Mouse (Mus musculus) midbrain, embryonic 16.5 days (tissue): ENCODE data around the gene Phyhipl. TPM values are rescaled to one million over a fixed set of nuclear protein-coding genes. Genes with fewer than 3 reads are reported as not detected.

Experiments
- ATAC-seq: fragments of 200-750 bp; cut with Nextera tagmentation; 2 replicates; pipeline ENCODE4 v1.8.0; 2017; ENCODE audit warnings: moderate TSS enrichment
- H3K27ac ChIP-seq: fragments of 300-500 bp; sonication (generic); 2 replicates; pipeline ENCODE4 v1.5.1; 2014; ENCODE audit warnings: mild to moderate bottlenecking, low read length, mixed read lengths
- H3K27me3 ChIP-seq: fragments of 300-500 bp; sonication (generic); 2 replicates; pipeline ENCODE4 v1.6.1; 2014; ENCODE audit warnings: low read depth, low read length, mixed read lengths; ENCODE audit not compliant: control insufficient read depth, insufficient read depth
- H3K36me3 ChIP-seq: fragments of 300-500 bp; sonication (generic); 2 replicates; pipeline ENCODE4 v1.6.1; 2014; ENCODE audit warnings: mild to moderate bottlenecking, low read length, moderate library complexity, mixed read lengths; ENCODE audit not compliant: control insufficient read depth, insufficient read depth
- H3K4me1 ChIP-seq: fragments of 300-500 bp; sonication (generic); 2 replicates; pipeline ENCODE4 v1.6.1; 2014; ENCODE audit warnings: mild to moderate bottlenecking, low read length, mixed read lengths; ENCODE audit not compliant: control insufficient read depth, insufficient read depth
- H3K4me2 ChIP-seq: fragments of 300-500 bp; sonication (generic); 2 replicates; pipeline ENCODE4 v1.6.1; 2014; ENCODE audit warnings: mild to moderate bottlenecking, low read length, mixed read lengths
- H3K4me3 ChIP-seq: fragments of 300-500 bp; sonication (generic); 2 replicates; pipeline ENCODE4 v1.5.1; 2014; ENCODE audit warnings: low read depth, mild to moderate bottlenecking, low read length, moderate library complexity, mixed read lengths
- H3K9ac ChIP-seq: fragments of 300-500 bp; sonication (generic); 2 replicates; pipeline ENCODE4 v1.6.1; 2014; ENCODE audit warnings: low read depth, low read length, mixed read lengths
- H3K9me3 ChIP-seq: fragments of 300-500 bp; sonication (generic); replicated peaks from 2 replicates; pipeline ENCODE4 v1.6.1; 2014; ENCODE audit warnings: mild to moderate bottlenecking, low read length, mixed read lengths; ENCODE audit not compliant: control insufficient read depth, poor library complexity, severe bottlenecking
- WGBS: fragments of 180-500 bp; shearing (Covaris S2); extraction: QIAGEN DNeasy Blood & Tissue Kit; methylation state at CpG from one replicate; pipeline ENCODE4 v1.1.7; 2014; 5-methylcytosine and 5-hydroxymethylcytosine counted together
- polyA plus RNA-seq: library from polyadenylated mRNA; unstranded; fragments of >200 nt; fragmentation: Nextera tagmentation; extraction: Ambion mirVana; gene quantifications from 2 replicates; pipeline ENCODE4 v1.2.1, GENCODE M21; 2015

Phyhipl gene
- 292 and 327 TPM in 2 replicates for polyA plus RNA-seq

- Histone ChIP-seq H3K4me1 (peaks cover 11% of the 10 kb centered on the region), H3K27me3 (no peaks in the 10 kb centered on the region), H3K4me3 (no peak within 1 kb of the TSS), H3K36me3 (no peaks in the 10 kb centered on the region), H3K4me2 (no peak within 1 kb of the TSS), H3K27ac (no peak within 1 kb of the TSS), H3K9me3 (no peaks in the 10 kb centered on the region), H3K9ac (no peak within 1 kb of the TSS)
- 60% methylated on average over 7 of the region's 7 CpGs for WGBS
- ATAC-seq: no peak
Measured at GRCm38 (mm10) chr10:70655828-70656227, at the start of gene Phyhipl. Gene Phyhipl (minus strand): TSS chr10:70655965.

- H3K27ac ChIP-seq: no peak overlapping the region
- H3K36me3 ChIP-seq: no peaks in the 10 kb centered on the region
- no peak overlapping the region for H3K9ac ChIP-seq
- no peak overlapping the region for H3K4me3 ChIP-seq
- 41% methylated on average over 6 of the region's 6 CpGs for WGBS
- no peaks in the 10 kb centered on the region for H3K4me1 ChIP-seq
- no peaks in the 10 kb centered on the region for H3K27me3 ChIP-seq
- no peaks in the 10 kb centered on the region; the same call in 1 of the 2 replicates for H3K9me3 ChIP-seq
- no peak for ATAC-seq
- no peak overlapping the region for H3K4me2 ChIP-seq
Measured at GRCm38 (mm10) chr10:70703211-70703610, 47.4 kb upstream of the Phyhipl start.

- Histone ChIP-seq H3K27me3 (no peaks in the 10 kb centered on the region), H3K4me1 (no peaks in the 10 kb centered on the region), H3K9ac (no peak overlapping the region), H3K27ac (no peak overlapping the region), H3K36me3 (no peaks in the 10 kb centered on the region), H3K9me3 (no peaks in the 10 kb centered on the region), H3K4me3 (no peak overlapping the region), H3K4me2 (no peak overlapping the region)
- ATAC-seq: no peak
- WGBS: 92% methylated on average over 7 of the region's 7 CpGs
Measured at GRCm38 (mm10) chr10:70699581-70699980, 43.8 kb upstream of the Phyhipl start.

GRCm38 (mm10) chr10:70698014-70698413 is 42.2 kb upstream of the Phyhipl start:
- Histone ChIP-seq H3K4me1 (no peaks in the 10 kb centered on the region), H3K4me2 (no peak overlapping the region), H3K9ac (no peak overlapping the region), H3K27ac (no peak overlapping the region), H3K27me3 (no peaks in the 10 kb centered on the region), H3K36me3 (no peaks in the 10 kb centered on the region), H3K4me3 (no peak overlapping the region), H3K9me3 (no peaks in the 10 kb centered on the region)
- no peak for ATAC-seq
- 93% methylated on average over 3 of the region's 3 CpGs for WGBS

GRCm38 (mm10) chr10:70696748-70697585 is 41.2 kb upstream of the Phyhipl start:
- Histone ChIP-seq H3K9me3 (no peaks in the 10 kb centered on the region), H3K4me2 (no peak overlapping the region), H3K9ac (no peak overlapping the region), H3K27ac (no peak overlapping the region), H3K4me1 (no peaks in the 10 kb centered on the region), H3K27me3 (no peaks in the 10 kb centered on the region), H3K36me3 (no peaks in the 10 kb centered on the region), H3K4me3 (no peak overlapping the region)
- 82% methylated on average over 29 of the region's 29 CpGs for WGBS
- no peak for ATAC-seq

GRCm38 (mm10) chr10:70689346-70689745 is 33.6 kb upstream of the Phyhipl start:
- Histone ChIP-seq H3K27me3 (no peaks in the 10 kb centered on the region), H3K4me1 (no peaks in the 10 kb centered on the region; the same call in 1 of the 2 replicates), H3K4me3 (no peak overlapping the region), H3K9me3 (no peaks in the 10 kb centered on the region), H3K9ac (no peak overlapping the region), H3K36me3 (no peaks in the 10 kb centered on the region), H3K4me2 (no peak overlapping the region), H3K27ac (no peak overlapping the region)
- 95% methylated on average over 6 of the region's 6 CpGs for WGBS
- ATAC-seq: no peak

- no peaks in the 10 kb centered on the region for H3K27me3 ChIP-seq
- no peaks in the 10 kb centered on the region for H3K9me3 ChIP-seq
- H3K4me1 ChIP-seq: no peaks in the 10 kb centered on the region; the same call in 1 of the 2 replicates
- H3K9ac ChIP-seq: no peak overlapping the region
- H3K27ac ChIP-seq: no peak overlapping the region
- no peaks in the 10 kb centered on the region for H3K36me3 ChIP-seq
- ATAC-seq: no peak
- WGBS: 58% methylated on average over 8 of the region's 8 CpGs
- no peak overlapping the region for H3K4me3 ChIP-seq
- no peak overlapping the region for H3K4me2 ChIP-seq
Measured at GRCm38 (mm10) chr10:70688881-70689280, 33.1 kb upstream of the Phyhipl start.

- H3K9me3 ChIP-seq: no peaks in the 10 kb centered on the region
- 0 out of 2 replicates have a peak overlapping the region, but pooled peaks have one; percentile 24 for H3K27ac ChIP-seq
- no peaks in the 10 kb centered on the region; the same call in 1 of the 2 replicates for H3K4me1 ChIP-seq
- H3K36me3 ChIP-seq: no peaks in the 10 kb centered on the region
- no peak overlapping the region for H3K4me3 ChIP-seq
- no peak overlapping the region for H3K4me2 ChIP-seq
- H3K9ac ChIP-seq: no peak overlapping the region
- 46% methylated on average over 11 of the region's 11 CpGs for WGBS
- H3K27me3 ChIP-seq: no peaks in the 10 kb centered on the region
- ATAC-seq: peak; percentile 74
Measured at GRCm38 (mm10) chr10:70686941-70687703, 31.4 kb upstream of the Phyhipl start.

GRCm38 (mm10) chr10:70686505-70686904 is 30.7 kb upstream of the Phyhipl start:
- Histone ChIP-seq H3K9ac (no peak overlapping the region), H3K4me2 (no peak overlapping the region), H3K4me1 (no peaks in the 10 kb centered on the region; the same call in 1 of the 2 replicates), H3K36me3 (no peaks in the 10 kb centered on the region), H3K4me3 (no peak overlapping the region), H3K27ac (0 out of 2 replicates have a peak overlapping the region, but pooled peaks have one; percentile 24), H3K27me3 (no peaks in the 10 kb centered on the region), H3K9me3 (no peaks in the 10 kb centered on the region)
- 9% methylated on average over 3 of the region's 3 CpGs for WGBS
- ATAC-seq: peak; percentile 93
